Mouse (Mus musculus) embryonic stem cell, embryonic (primary cell): ENCODE results near the gene Astn2.

ENCODE experiments used
- CTCF ChIA-PET, 4 experiments: fragments of 300-600 bp in 2 of 4; fragments of 350-600 bp in 2 of 4; sonication (Branson Sonifier 250); formaldehyde crosslinking; loops; one replicate each; lab custom pipeline; 2022; ENCODE audit warnings: inconsistent platforms in 2 of 4; lab: Charles Lee
- POLR2A ChIA-PET, 4 experiments: fragments of 300-600 bp in 2 of 4; fragments of 350-600 bp in 2 of 4; sonication (Branson Sonifier 250); formaldehyde crosslinking; loops; one replicate each; lab custom pipeline; 2022; ENCODE audit warnings: antibody characterized with exemption in 4 of 4, inconsistent platforms in 1 of 4; lab: Charles Lee

Astn2 gene

GRCm38 (mm10) chr4:65673418-65673933 lies 730.9 kb downstream of the Astn2 start:
- ChIA-PET CTCF (no interaction called here), POLR2A (no interaction called here)

- POLR2A ChIA-PET, result interaction anchor here in 1 of 4 experiments (0.6 kb wide), 1 partner anchor 82 kb away, joined by 12 read pairs; no protein-coding TSS in a partner anchor
- CTCF ChIA-PET, result interaction anchor here in 1 of 4 experiments (0.5 kb wide), 1 partner anchor 119 kb away, joined by 3 read pairs; no protein-coding TSS in a partner anchor
Measured at GRCm38 (mm10) chr4:65672294-65672693, 732.1 kb downstream of the Astn2 start.

GRCm38 (mm10) chr4:65671585-65672184 lies 732.7 kb downstream of the Astn2 start:
- POLR2A ChIA-PET, result interaction anchor here in 1 of 4 experiments (0.6 kb wide), 1 partner anchor 83 kb away, joined by 12 read pairs; no protein-coding TSS in a partner anchor
- CTCF ChIA-PET, result no interaction called here

DNA sequence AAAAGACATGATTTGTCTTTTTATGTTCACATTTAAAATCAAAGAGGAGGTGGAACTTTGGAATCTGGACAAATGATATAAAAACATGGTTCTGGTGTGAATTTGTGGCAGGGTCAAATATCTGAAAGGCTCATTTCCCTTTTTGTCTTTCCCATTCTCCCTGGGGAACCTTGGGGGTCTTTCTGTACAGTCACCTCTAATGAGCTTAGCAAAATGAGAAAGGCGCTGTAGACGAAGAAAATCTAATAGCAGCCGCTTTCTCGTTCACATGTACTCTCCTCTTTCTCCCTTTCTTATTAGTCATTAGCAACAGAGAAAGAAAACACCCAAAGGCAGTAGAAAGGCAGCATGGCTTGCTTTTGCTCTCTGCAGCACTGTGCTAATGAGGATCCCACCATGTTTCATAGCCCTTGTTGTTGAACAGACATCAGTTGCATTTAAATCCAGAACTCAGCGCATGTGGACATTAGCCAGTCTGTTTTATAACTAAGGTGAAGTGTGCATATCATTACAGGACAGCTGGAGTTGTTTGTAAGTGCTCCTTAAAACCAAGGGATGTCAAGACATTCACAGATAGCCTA lies 737.3 kb downstream of the Astn2 start:
- ChIA-PET POLR2A (no interaction called here), CTCF (no interaction called here)

GRCm38 (mm10) chr4:65663176-65663575 lies 741.2 kb downstream of the Astn2 start:
- ChIA-PET POLR2A (no interaction called here), CTCF (no interaction called here)

GRCm38 (mm10) chr4:65654723-65655122 lies 749.7 kb downstream of the Astn2 start:
- CTCF ChIA-PET, result no interaction called here
- POLR2A ChIA-PET, result no interaction called here

DNA sequence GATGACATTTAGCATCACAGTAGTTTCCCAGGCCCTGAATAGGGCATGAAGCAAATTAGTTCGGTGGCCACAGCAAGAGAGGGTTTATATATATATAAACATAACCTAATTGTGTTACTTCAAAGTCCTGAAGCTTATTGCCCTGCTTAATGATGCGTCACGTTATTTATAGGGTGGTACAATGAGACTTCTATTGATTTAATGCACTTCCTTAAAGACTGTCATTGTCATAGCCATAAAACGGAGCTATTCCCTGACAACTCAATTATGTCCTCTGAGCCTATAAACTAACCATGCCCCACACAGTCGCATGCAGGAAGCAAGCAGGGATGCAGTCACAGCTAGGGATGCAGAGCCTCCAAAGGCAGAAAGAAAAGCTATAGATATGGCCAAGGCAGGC lies 761.8 kb downstream of the Astn2 start:
- CTCF ChIA-PET, result no interaction called here
- POLR2A ChIA-PET, result no interaction called here

DNA sequence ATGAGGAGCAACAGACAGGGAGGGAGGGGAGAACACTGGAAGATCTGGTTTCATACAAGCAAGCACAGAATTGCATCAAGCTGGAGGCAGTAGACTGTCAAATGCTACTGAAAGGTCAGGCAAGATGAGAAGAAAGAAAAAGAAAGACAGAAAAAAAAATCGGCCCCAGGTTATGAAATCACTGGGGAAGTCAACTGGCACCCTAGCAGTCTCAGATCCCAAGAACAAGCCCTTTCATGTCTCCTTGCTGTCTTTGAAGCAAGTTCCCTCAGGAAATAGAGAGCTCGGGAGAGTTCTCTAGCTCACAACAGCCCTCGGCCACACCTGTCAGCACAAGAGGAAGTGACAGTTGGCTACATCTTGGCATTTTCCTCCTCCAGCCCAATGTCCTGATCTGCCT lies 766.2 kb downstream of the Astn2 start:
- ChIA-PET CTCF (no interaction called here), POLR2A (interaction anchor here in 1 of 4 experiments (1.0 kb wide), 1 partner anchor 21 kb away, joined by 3 read pairs; no protein-coding TSS in a partner anchor)

DNA sequence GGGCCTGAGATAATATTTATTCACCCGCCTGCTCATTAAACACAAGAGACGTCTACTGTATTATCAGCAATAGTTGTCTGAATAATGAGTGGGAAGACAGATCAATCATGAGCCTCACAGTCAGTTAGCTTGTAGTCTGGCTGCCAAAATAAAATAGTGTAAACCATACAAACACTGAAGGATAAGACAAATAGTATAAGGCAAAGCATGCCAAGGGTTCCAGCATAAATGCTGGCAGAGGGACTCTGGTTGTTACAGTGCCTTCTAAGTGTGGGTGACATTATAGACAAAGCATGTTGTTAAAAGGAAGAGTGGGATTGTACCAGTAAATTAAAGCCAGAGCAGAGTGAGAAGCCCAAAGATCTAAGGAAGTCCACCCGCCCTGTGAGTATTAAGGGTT lies 784.3 kb downstream of the Astn2 start:
- POLR2A ChIA-PET, result no interaction called here
- CTCF ChIA-PET, result no interaction called here

DNA sequence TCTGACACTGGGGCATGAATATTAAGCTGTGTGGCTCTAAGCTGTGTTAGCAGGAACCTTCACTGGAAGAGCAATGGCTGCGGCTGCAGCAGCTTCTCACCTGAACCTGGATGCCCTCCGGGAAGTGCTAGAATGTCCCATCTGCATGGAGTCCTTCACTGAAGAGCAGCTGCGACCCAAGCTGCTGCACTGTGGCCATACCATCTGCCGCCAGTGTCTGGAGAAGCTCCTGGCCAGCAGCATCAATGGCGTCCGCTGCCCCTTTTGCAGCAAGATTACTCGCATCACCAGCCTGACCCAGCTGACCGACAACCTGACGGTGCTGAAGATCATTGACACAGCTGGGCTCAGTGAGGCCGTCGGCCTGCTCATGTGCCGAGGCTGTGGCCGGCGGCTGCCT lies 791.3 kb downstream of the Astn2 start:
- ChIA-PET POLR2A (interaction anchor here in 3 of 4 experiments (0.6 to 1.5 kb wide), 4 partner anchors 8 to 241 kb away, joined by 3 to 4 read pairs (median 3); partner anchors contain the start of gene Trim32 (in 2 of the 3)), CTCF (interaction anchor here in 1 of 4 experiments (1.2 kb wide), 1 partner anchor 23 kb away, joined by 3 read pairs; no protein-coding TSS in a partner anchor)

GRCm38 (mm10) chr4:65610896-65611295 lies 793.5 kb downstream of the Astn2 start:
- CTCF ChIA-PET, result no interaction called here
- POLR2A ChIA-PET, result interaction anchor here in 1 of 4 experiments (0.8 kb wide), 1 partner anchor 1729 kb away, joined by 3 read pairs; no protein-coding TSS in a partner anchor

DNA sequence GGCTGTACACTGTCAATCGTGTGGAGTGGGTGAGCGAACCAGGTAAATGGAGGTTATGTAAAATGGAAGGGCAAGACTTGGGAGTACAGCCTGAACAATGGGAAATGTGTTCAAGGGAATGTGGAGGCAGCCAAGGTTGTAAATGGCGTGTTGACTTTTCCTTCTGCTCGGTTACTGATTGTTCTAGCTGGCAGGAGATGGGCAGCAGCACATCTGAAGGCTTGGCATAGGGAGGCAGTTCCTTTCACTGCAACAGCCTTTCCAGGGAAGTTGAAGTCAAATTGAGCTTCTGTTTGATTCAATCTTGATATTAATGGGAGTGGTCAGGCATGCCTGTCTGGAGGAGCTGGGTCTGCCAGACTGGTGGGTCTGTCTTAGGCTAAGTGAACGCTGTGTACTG lies 794.1 kb downstream of the Astn2 start:
- ChIA-PET CTCF (no interaction called here), POLR2A (interaction anchor here in 2 of 4 experiments (0.5 to 0.8 kb wide), 2 partner anchors 24 to 1730 kb away, joined by 3 read pairs; no protein-coding TSS in a partner anchor)

DNA sequence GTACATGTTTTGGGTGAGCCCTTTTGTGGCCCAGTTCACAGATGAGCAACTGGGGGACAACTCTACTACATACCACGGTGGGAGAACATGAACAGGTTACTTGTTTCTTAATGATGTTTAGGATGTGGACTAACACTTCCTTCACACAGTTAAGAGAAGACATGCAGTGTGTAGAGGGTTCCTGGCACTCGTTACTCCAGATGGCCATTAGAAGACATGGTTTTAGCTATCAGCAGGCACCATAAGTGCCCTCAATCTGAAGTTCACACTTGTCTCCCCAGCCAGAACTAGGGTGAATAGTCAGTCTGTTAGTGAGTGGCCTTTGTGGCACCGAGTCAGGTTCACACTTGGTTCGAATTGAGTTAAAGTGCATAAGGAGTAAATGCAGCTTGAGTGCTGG lies 796.3 kb downstream of the Astn2 start:
- ChIA-PET CTCF (no interaction called here), POLR2A (no interaction called here)

DNA sequence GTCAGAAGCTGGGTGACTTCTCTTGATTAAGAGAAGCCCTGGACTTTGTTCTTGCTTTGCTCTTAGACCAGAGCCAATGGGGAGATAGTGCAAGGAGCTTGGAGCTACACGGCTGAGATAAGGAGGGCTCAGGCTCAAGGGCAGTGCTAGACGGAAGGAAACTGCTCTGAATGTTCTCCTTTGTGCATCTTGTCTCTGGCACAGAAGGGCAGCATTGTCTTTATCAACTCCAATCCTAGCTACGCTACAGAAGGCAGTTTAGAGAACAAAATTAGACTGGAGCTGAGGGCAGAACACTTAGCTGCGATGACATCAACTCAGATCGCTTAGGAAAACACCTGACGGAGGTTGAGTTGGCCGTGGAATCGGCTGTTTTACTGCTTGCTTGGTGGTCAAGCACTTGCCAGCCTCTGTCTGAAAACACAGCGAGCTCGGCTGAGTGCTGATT lies 797.2 kb downstream of the Astn2 start:
- ChIA-PET CTCF (no interaction called here), POLR2A (no interaction called here)

DNA sequence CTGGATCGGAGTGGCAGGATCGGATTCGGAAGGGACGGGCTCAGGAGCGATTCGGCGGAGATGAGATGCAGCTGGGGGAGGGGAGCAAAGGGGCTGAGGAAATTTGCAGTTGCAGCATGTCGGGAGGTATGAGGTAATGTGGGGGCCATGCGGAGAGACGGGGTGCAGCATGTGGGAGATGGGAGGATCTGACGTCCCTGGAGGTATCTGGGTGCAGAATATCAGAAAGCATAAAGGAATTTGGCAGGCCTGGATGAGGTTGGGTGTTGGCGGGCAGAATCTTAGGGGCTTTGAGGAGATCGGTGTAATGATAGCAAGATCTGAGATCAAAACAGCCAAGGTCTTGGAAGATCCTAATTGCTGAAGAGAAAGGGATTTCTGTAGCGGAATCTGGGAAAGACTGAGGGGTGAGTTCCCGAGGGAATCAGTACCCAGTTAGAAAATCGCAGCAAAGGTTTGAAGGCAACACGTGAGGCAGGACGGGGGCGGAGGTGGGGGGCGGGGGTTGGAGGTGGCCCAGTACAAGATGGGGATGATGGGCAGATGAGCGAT lies 799.2 kb downstream of the Astn2 start:
- CTCF ChIA-PET, result interaction anchor here in 2 of 4 experiments (0.5 to 1.5 kb wide), 3 partner anchors 14 to 16 kb away, joined by 4 to 5 read pairs (median 5); no protein-coding TSS in a partner anchor
- POLR2A ChIA-PET, result interaction anchor here in 3 of 4 experiments (0.8 to 2.5 kb wide), 7 partner anchors 8 to 15 kb away, joined by 3 to 9 read pairs (median 4); no protein-coding TSS in a partner anchor

DNA sequence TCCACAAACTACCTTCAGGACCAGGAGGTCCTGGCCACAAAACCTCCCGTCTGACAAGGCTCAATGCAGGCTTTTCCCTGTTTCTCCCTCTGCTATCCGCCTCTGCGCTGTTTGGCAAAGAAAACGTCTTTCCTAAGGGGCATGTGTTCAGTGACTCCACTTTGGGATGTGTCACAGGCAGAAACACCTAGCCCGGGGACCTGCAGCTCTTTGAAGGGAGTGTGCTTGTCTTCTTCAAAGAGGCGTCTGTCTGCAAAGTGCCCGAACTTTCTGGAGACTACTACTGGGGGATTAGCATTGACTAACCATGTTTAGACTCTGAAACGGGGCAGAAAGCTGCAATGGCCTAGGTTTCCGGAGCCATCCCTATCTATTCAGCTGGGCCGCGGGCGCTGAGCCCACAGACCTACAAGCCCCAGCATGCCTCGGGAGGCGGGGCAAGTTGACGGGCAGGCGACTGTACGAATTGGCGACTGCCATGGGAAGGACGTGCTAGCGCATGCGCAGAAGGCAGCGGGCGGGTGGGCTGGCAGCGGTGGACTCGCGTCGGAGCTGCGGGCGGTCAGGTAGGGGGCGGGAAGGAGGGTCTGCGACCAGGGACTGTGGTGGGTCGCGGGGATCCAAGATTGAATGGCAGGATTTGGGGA lies 799.8 kb downstream of the Astn2 start, which contains the start of gene Trim32:
Gene Trim32, plus strand, starts transcription at position 483 of the 647 bp plus-strand sequence.
- POLR2A ChIA-PET, result interaction anchor here in 3 of 4 experiments (0.8 to 2.5 kb wide), 5 partner anchors 9 to 14 kb away, joined by 3 to 9 read pairs (median 5); no protein-coding TSS in a partner anchor
- CTCF ChIA-PET, result interaction anchor here in 2 of 4 experiments (0.5 to 1.5 kb wide), 3 partner anchors 14 to 15 kb away, joined by 4 to 5 read pairs (median 5); no protein-coding TSS in a partner anchor

- ChIA-PET POLR2A (no interaction called here), CTCF (no interaction called here)
Measured at GRCm38 (mm10) chr4:65594601-65595369, 809.6 kb downstream of the Astn2 start.

DNA sequence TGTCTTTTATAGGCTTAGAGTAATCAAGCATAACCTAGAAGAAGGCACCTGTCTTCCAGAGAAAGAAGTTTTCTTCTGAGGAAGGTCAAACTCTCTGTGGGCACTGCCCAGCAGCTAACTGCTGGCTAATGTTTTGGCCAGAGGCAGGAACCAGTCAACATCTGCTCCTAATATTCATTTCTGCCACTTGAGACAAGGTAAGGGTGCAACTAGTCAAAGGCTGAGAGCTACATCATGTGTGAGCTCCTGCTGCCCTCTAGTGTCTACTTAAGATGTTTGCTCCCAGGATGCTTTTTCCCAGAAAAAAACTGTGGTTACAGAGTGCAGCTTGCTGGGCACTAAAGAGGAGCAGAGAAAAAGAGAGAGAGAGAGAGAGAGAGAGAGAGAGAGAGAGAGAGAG lies 814.6 kb downstream of the Astn2 start:
- ChIA-PET POLR2A (interaction anchor here in 2 of 4 experiments (0.6 to 1.7 kb wide), 4 partner anchors 15 to 1059 kb away, joined by 3 to 5 read pairs (median 4); partner anchors contain the start of gene Trim32 (in 1 of the 2)), CTCF (interaction anchor here (0.6 to 1.6 kb wide), 13 partner anchors 10 to 757 kb away, joined by 3 to 6 read pairs (median 4); partner anchors contain the start of gene Trim32 (in 2 of the 4))
